Mouse (Mus musculus): ENCODE results near the gene Klhl21. TPM values are rescaled to one million over a fixed set of nuclear protein-coding genes. Genes with fewer than 3 reads are reported as not detected.

Gene Klhl21
- polyA plus RNA-seq, 1 experiment from 2014 or later = 5.3 TPM

DNA sequence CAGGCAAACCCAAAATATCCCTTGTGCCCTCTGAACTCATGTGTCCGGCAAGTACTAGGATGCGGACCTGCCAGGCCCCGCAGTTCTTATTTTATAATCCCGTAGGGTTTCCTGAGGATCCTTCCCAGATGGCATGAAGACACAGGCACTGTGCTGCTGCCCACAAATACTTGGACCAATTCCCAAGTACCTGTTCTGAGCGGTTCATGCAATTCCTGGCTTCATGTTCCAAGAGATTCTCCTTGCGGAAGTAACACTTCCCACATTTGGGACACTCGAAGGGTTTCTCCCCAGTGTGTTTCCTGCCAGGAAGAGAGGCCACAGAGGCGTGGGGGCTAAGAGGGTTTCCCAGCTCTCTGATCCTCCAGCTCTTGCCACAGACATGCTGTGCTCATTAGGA, 13.9 kb downstream of the Klhl21 start:
- WGBS = 87% methylated on average over 8 of the region's 8 CpGs
- ATAC-seq = no peak

GRCm38 (mm10) chr4:152024525-152024924, 15.9 kb downstream of the Klhl21 start:
- peaks cover 41% of the 10 kb centered on the region for H3K36me3 ChIP-seq (ENCODE audit: control insufficient read depth, insufficient read depth)
- H3K4me3 ChIP-seq (ENCODE audit: low read depth, low read length) = no peak overlapping the region
- H3K4me2 ChIP-seq (replicated peaks; ENCODE audit: low read depth) = no peak overlapping the region
- H3K9me3 ChIP-seq (ENCODE audit: control insufficient read depth) = no peaks in the 10 kb centered on the region
- ATAC-seq = no peak
- TF ChIP-seq CTCF (IDR thresholded peaks at IDR 0.05; ENCODE audit: low read depth) = no peak
- peaks cover 5% of the 10 kb centered on the region for H3K4me1 ChIP-seq (replicated peaks; ENCODE audit: control insufficient read depth, insufficient read depth, low read length)
- no peak overlapping the region; the same call in 1 of the 2 replicates for H3K9ac ChIP-seq (ENCODE audit: low read depth, low read length)
- H3K27ac ChIP-seq (ENCODE audit: low read depth, low read length) = no peak overlapping the region
- 93% methylated on average over 11 of the region's 11 CpGs for WGBS
- no peaks in the 10 kb centered on the region for H3K27me3 ChIP-seq (replicated peaks; ENCODE audit: control insufficient read depth, insufficient read depth, low read length)

More for the DNA sequence above, 13.9 kb downstream of the Klhl21 start:
- Histone ChIP-seq H3K36me3 (ENCODE audit: control insufficient read depth, insufficient read depth) (peaks cover 49% of the 10 kb centered on the region), H3K9ac (ENCODE audit: low read depth, low read length) (no peak overlapping the region), H3K27ac (ENCODE audit: low read depth, low read length) (no peak overlapping the region), H3K9me3 (ENCODE audit: control insufficient read depth) (no peaks in the 10 kb centered on the region), H3K4me1 (replicated peaks; ENCODE audit: control insufficient read depth, insufficient read depth, low read length) (peaks cover 5% of the 10 kb centered on the region), H3K27me3 (replicated peaks; ENCODE audit: control insufficient read depth, insufficient read depth, low read length) (no peaks in the 10 kb centered on the region), H3K4me3 (ENCODE audit: low read depth, low read length) (no peak overlapping the region), H3K4me2 (replicated peaks; ENCODE audit: low read depth) (no peak overlapping the region)
- TF ChIP-seq CTCF (IDR thresholded peaks at IDR 0.05; ENCODE audit: low read depth) = no peak

DNA sequence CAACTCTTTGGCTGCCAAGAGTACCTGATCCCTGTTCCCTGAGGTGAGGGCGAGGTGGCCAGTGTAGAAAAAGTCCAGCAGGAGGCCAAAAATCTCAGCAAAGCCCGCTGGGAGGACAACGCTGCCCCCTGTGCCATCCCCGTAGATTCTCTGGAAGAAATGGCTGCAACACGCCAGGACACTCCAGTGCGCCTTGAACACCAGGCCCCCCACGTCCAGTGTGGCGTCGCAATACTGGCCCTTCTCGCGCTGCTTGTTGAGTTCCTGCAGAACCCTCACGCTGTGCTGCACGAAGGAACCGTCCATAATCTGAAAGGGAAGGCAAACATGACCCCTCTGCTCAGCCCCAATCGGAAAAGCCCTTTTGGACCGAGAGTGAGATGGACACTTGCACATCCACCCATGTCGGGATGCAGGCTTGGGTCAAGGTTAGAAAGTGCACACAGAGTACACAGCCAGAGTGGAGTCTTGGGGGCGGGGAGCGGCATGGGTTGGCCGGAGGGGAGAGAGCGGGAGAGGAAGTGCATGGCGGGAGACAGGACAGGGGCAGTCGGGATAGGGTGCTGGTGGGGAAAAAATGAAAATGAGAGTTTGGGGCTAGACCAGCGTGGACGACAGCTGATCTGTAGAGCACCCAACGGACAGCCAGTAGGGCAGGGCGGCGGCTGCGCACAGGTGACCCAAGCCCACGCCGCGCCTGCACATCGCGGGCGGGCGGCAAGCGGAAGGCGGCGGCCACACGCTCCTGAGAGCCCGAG, 18.3 kb downstream of the Klhl21 start:
- 1% methylated on average over 35 of the region's 41 CpGs for WGBS
- peak overlapping the region; percentile 41 for H3K9ac ChIP-seq (ENCODE audit: low read depth, low read length)
- peak overlapping the region; percentile 75 for H3K27ac ChIP-seq (ENCODE audit: low read depth, low read length)
- H3K4me2 ChIP-seq (replicated peaks; ENCODE audit: low read depth) = peak overlapping the region; percentile 97
- no peaks in the 10 kb centered on the region for H3K9me3 ChIP-seq (ENCODE audit: control insufficient read depth)
- peak overlapping the region; percentile 65 for H3K4me3 ChIP-seq (ENCODE audit: low read depth, low read length)
- peak; percentile 36 for TF ChIP-seq CTCF (IDR thresholded peaks at IDR 0.05; ENCODE audit: low read depth)
- H3K36me3 ChIP-seq (ENCODE audit: control insufficient read depth, insufficient read depth) = peaks cover 19% of the 10 kb centered on the region
- no peaks in the 10 kb centered on the region for H3K27me3 ChIP-seq (replicated peaks; ENCODE audit: control insufficient read depth, insufficient read depth, low read length)
- peak; percentile 55 for ATAC-seq
- H3K4me1 ChIP-seq (replicated peaks; ENCODE audit: control insufficient read depth, insufficient read depth, low read length) = peaks cover 5% of the 10 kb centered on the region

- H3K4me3 ChIP-seq (ENCODE audit: low read depth, low read length) = peak within 1 kb of the TSS; percentile 65
- under 1% methylated on average over 33 of the region's 35 CpGs for WGBS
- peak within 1 kb of the TSS; percentile 97 for H3K4me2 ChIP-seq (replicated peaks; ENCODE audit: low read depth)
- H3K9ac ChIP-seq (ENCODE audit: low read depth, low read length) = peak within 1 kb of the TSS; percentile 41
- peaks cover 14% of the 10 kb centered on the region for H3K36me3 ChIP-seq (ENCODE audit: control insufficient read depth, insufficient read depth)
- peak within 1 kb of the TSS; percentile 75 for H3K27ac ChIP-seq (ENCODE audit: low read depth, low read length)
- peak; percentile 8 for TF ChIP-seq CTCF (IDR thresholded peaks at IDR 0.05; ENCODE audit: low read depth)
- no peaks in the 10 kb centered on the region for H3K9me3 ChIP-seq (ENCODE audit: control insufficient read depth)
- peak; percentile 97 for ATAC-seq
- H3K4me1 ChIP-seq (replicated peaks; ENCODE audit: control insufficient read depth, insufficient read depth, low read length) = peaks cover 5% of the 10 kb centered on the region
- no peaks in the 10 kb centered on the region for H3K27me3 ChIP-seq (replicated peaks; ENCODE audit: control insufficient read depth, insufficient read depth, low read length)
Measured at GRCm38 (mm10) chr4:152027524-152027923, 18.9 kb downstream of the Klhl21 start, which contains the start of gene Zbtb48. Gene Zbtb48, minus strand, starts transcription at chr4:152027671.

- Histone ChIP-seq H3K9me3 (ENCODE audit: control insufficient read depth) (no peaks in the 10 kb centered on the region), H3K27ac (ENCODE audit: low read depth, low read length) (no peak overlapping the region), H3K4me1 (replicated peaks; ENCODE audit: control insufficient read depth, insufficient read depth, low read length) (peaks cover 5% of the 10 kb centered on the region), H3K4me2 (replicated peaks; ENCODE audit: low read depth) (peak overlapping the region; percentile 97; the same call in 1 of the 2 replicates), H3K4me3 (ENCODE audit: low read depth, low read length) (no peak overlapping the region), H3K27me3 (replicated peaks; ENCODE audit: control insufficient read depth, insufficient read depth, low read length) (no peaks in the 10 kb centered on the region), H3K9ac (ENCODE audit: low read depth, low read length) (no peak overlapping the region), H3K36me3 (ENCODE audit: control insufficient read depth, insufficient read depth) (peaks cover 9% of the 10 kb centered on the region)
- WGBS = 67% methylated on average over 15 of the region's 15 CpGs
- no peak for TF ChIP-seq CTCF (IDR thresholded peaks at IDR 0.05; ENCODE audit: low read depth)
- ATAC-seq = no peak
Measured at GRCm38 (mm10) chr4:152028456-152028855, 19.9 kb downstream of the Klhl21 start.

DNA sequence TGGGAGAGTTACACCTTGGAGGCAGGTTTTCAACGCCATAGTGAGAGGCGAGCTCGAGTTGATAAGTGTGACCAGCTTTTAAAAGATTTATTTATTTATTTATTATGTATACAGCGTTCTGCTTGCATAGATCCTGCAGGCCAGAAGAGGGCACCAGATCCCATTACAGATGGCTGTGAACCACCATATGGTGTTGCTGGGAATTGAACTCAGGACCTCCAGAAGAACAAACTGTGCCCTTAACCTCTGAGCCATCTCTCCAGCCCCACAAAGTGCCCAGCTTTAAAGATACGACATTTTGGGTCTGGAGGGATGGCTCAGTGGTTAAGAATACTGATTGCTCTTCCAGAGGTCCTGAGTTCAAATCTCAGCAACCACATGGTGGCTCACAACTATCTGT, 20.5 kb downstream of the Klhl21 start:
- Histone ChIP-seq H3K4me3 (ENCODE audit: low read depth, low read length) (no peak overlapping the region), H3K9me3 (ENCODE audit: control insufficient read depth) (no peaks in the 10 kb centered on the region), H3K27me3 (replicated peaks; ENCODE audit: control insufficient read depth, insufficient read depth, low read length) (no peaks in the 10 kb centered on the region), H3K9ac (ENCODE audit: low read depth, low read length) (no peak overlapping the region), H3K27ac (ENCODE audit: low read depth, low read length) (no peak overlapping the region), H3K4me2 (replicated peaks; ENCODE audit: low read depth) (no peak overlapping the region), H3K36me3 (ENCODE audit: control insufficient read depth, insufficient read depth) (peaks cover 9% of the 10 kb centered on the region), H3K4me1 (replicated peaks; ENCODE audit: control insufficient read depth, insufficient read depth, low read length) (peaks cover 5% of the 10 kb centered on the region)
- ATAC-seq = no peak
- TF ChIP-seq CTCF (IDR thresholded peaks at IDR 0.05; ENCODE audit: low read depth) = peak; percentile 68
- WGBS = 53% methylated on average over 5 of the region's 5 CpGs
